Mouse (Mus musculus) ES-E14 (cell line): ENCODE measurements around the gene Paqr4. TPM values are rescaled to one million over a fixed set of nuclear protein-coding genes. Genes with fewer than 3 reads are reported as not detected.
A peak's percentile ranks its signal among the peaks of the same experiment; 100 is the strongest.

ENCODE experiments used
- DNase-seq: peaks from one replicate; pipeline ENCODE4 v3.0.0-alpha.2; 2013; ENCODE audit warnings: low read depth, low spot score
- H3K27ac ChIP-seq: 2 replicates; pipeline ENCODE4 v1.5.1; 2012; ENCODE audit warnings: low read depth, mild to moderate bottlenecking, low read length, moderate library complexity, mixed read lengths; ENCODE audit not compliant: poor library complexity, insufficient read depth, severe bottlenecking
- H3K36me3 ChIP-seq: 2 replicates; pipeline ENCODE4 v1.6.1; 2012; ENCODE audit warnings: mild to moderate bottlenecking, low read length, moderate library complexity, mixed read lengths; ENCODE audit not compliant: control insufficient read depth, poor library complexity, insufficient read depth, severe bottlenecking
- H3K4me1 ChIP-seq, 2 experiments: fragments of 150-350 bp in 1 of 2; sonication (generic) in 1 of 2; 2 replicates each; pipeline ENCODE4 v1.6.1; 2012; ENCODE audit warnings: low read length in 2 of 2, mild to moderate bottlenecking in 1 of 2, mixed read lengths in 1 of 2; ENCODE audit not compliant: control insufficient read depth in 2 of 2, insufficient read depth in 2 of 2, poor library complexity in 1 of 2
- H3K4me3 ChIP-seq, 2 experiments: fragments of 150-350 bp in 1 of 2; sonication (generic) in 1 of 2; 2 replicates each; pipeline ENCODE4 v1.5.1; 2012; ENCODE audit warnings: low read length in 2 of 2, low read depth in 1 of 2, mild to moderate bottlenecking in 1 of 2, mixed read lengths in 1 of 2; ENCODE audit not compliant: insufficient read depth in 1 of 2, poor library complexity in 1 of 2, severe bottlenecking in 1 of 2
- H3K9ac ChIP-seq: 2 replicates; pipeline ENCODE4 v1.6.1; 2012; ENCODE audit warnings: low read depth, mild to moderate bottlenecking, low read length, mixed read lengths; ENCODE audit not compliant: poor library complexity, insufficient read depth, severe bottlenecking
- H3K9me3 ChIP-seq: fragments of 150-350 bp; sonication (generic); 2 replicates; pipeline ENCODE4 v1.6.1; 2012; ENCODE audit warnings: low read depth, mild to moderate bottlenecking, low read length; ENCODE audit not compliant: control insufficient read depth, insufficient read depth
- CHD2 ChIP-seq: IDR thresholded peaks from 2 replicates; pipeline ENCODE4 v1.6.1; 2014; ENCODE audit warnings: mild to moderate bottlenecking, low read depth, low read length, inconsistent platforms
- HCFC1 ChIP-seq: IDR thresholded peaks from 2 replicates; pipeline ENCODE4 v1.6.1; 2012; ENCODE audit warnings: low read length, inconsistent platforms, borderline replicate concordance; ENCODE audit not compliant: insufficient read depth
- MAFK ChIP-seq: IDR thresholded peaks from 2 replicates; pipeline ENCODE4 v1.6.1; 2014; ENCODE audit warnings: mild to moderate bottlenecking, low read depth, low read length, inconsistent platforms; ENCODE audit not compliant: insufficient read depth
- ZC3H11A ChIP-seq: IDR thresholded peaks from 2 replicates; pipeline ENCODE4 v1.6.1; 2012; ENCODE audit warnings: low read depth, mild to moderate bottlenecking, inconsistent platforms, low read length, borderline replicate concordance
- ZNF384 ChIP-seq: IDR thresholded peaks from 2 replicates; pipeline ENCODE4 v1.6.1; 2012; ENCODE audit warnings: low read depth, low read length, inconsistent platforms
- in situ Hi-C, 2 experiments: fragments of 600-800 bp; cut with MboI; formaldehyde crosslinking; loops; one replicate each; pipeline ENCODE4 v1.15.1; 2025; ENCODE audit warnings: low sequenced_read_pairs in 2 of 2, inconsistent platforms in 1 of 2; ENCODE audit not compliant: unreplicated experiment in 2 of 2
- total RNA-seq: library from RNA; depleted of rRNA; stranded (reverse); fragments of 300-350 nt; gene quantifications from 2 replicates; pipeline ENCODE4 v1.2.3, GENCODE M21; 2012

Paqr4 gene
- total RNA-seq, 1 experiment = 2.8 TPM

GRCm38 (mm10) chr17:23785561-23786471, 45.1 kb upstream of the Paqr4 start, which contains the start of gene Flywch2:
TSS of gene Flywch2 (minus strand) at chr17:23786081.
- TF ChIP-seq ZNF384 (no peak), MAFK (no peak), HCFC1 (no peak), CHD2 (no peak), ZC3H11A (no peak)
- H3K27ac ChIP-seq = peak within 1 kb of the TSS; percentile 51
- in situ Hi-C loops = no loop called here
- no peaks in the 10 kb centered on the region for H3K36me3 ChIP-seq
- H3K4me1 ChIP-seq = peaks cover 2 to 7% of the 10 kb centered on the region in 2 experiments; a peak in 3 of 4 replicates
- peak within 1 kb of the TSS; percentile 63 to 80 for H3K4me3 ChIP-seq
- DNase-seq = no peak
- peak within 1 kb of the TSS; percentile 89 for H3K9ac ChIP-seq
- no peaks in the 10 kb centered on the region for H3K9me3 ChIP-seq

GRCm38 (mm10) chr17:23783352-23783751, 42.7 kb upstream of the Paqr4 start:
- Histone ChIP-seq H3K9ac (no peak overlapping the region), H3K9me3 (no peaks in the 10 kb centered on the region), H3K27ac (no peak overlapping the region), H3K4me3 (no peak overlapping the region), H3K4me1 (peaks cover 0 to 12% of the 10 kb centered on the region in 2 experiments; a peak in 1 of 4 replicates), H3K36me3 (no peaks in the 10 kb centered on the region)
- DNase-seq = no peak
- TF ChIP-seq CHD2 (no peak), ZC3H11A (no peak), MAFK (no peak), HCFC1 (no peak), ZNF384 (no peak)
- in situ Hi-C loops = no loop called here

GRCm38 (mm10) chr17:23778447-23778846, 37.8 kb upstream of the Paqr4 start:
- H3K9me3 ChIP-seq = no peaks in the 10 kb centered on the region
- no peak overlapping the region for H3K27ac ChIP-seq
- no peak for DNase-seq
- in situ Hi-C loops = no loop called here
- no peak overlapping the region for H3K4me3 ChIP-seq
- TF ChIP-seq CHD2 (no peak), HCFC1 (no peak), ZC3H11A (no peak), MAFK (no peak), ZNF384 (no peak)
- H3K36me3 ChIP-seq = no peaks in the 10 kb centered on the region
- H3K4me1 ChIP-seq = peaks cover 0 to 7% of the 10 kb centered on the region in 2 experiments; a peak in 1 of 4 replicates
- H3K9ac ChIP-seq = no peak overlapping the region

GRCm38 (mm10) chr17:23777141-23777540, 36.5 kb upstream of the Paqr4 start:
- H3K4me3 ChIP-seq = no peak overlapping the region

More at GRCm38 (mm10) chr17:23777141-23777540, 36.5 kb upstream of the Paqr4 start:
- TF ChIP-seq CHD2 (no peak), ZNF384 (no peak)
- Histone ChIP-seq H3K9me3 (no peaks in the 10 kb centered on the region), H3K36me3 (no peaks in the 10 kb centered on the region), H3K9ac (no peak overlapping the region), H3K4me1 (peaks cover 0 to 7% of the 10 kb centered on the region in 2 experiments; a peak in 1 of 4 replicates), H3K27ac (no peak overlapping the region)
- in situ Hi-C loops = no loop called here
- DNase-seq = no peak
